Mouse (Mus musculus) bone marrow, adult 2 months (tissue): Measurements from ENCODE around the gene Sdhaf2.

Source experiments
- CTCF ChIP-seq: fragments of 200-500 bp; IDR thresholded peaks from 2 replicates; pipeline ENCODE4 v1.5.1; 2011; ENCODE audit warnings: low read length, control low read depth; ENCODE audit not compliant: control insufficient read depth, insufficient read depth
- POLR2A ChIP-seq: fragments of 200-500 bp; IDR thresholded peaks from 2 replicates; pipeline ENCODE4 v1.6.1; 2011; ENCODE audit warnings: low read depth, mild to moderate bottlenecking, control low read depth, low read length, borderline replicate concordance; ENCODE audit not compliant: control insufficient read depth

GRCm38 (mm10) chr19:10496976-10497375 lies 29.0 kb downstream of the Sdhaf2 start:
- TF ChIP-seq CTCF (no peak), POLR2A (no peak)
